Mouse (Mus musculus) adrenal gland, adult (tissue): ENCODE results near the gene Cntnap1.

ENCODE experiments used
- DNase-seq, 2 experiments: peaks; one replicate each; pipeline ENCODE4 v3.0.0; 2022 to 2023; ENCODE audit warnings: low spot score in 1 of 2; ENCODE audit not compliant: inconsistent age in 2 of 2

Gene Cntnap1

GRCm38 (mm10) chr11:101169301-101170107 is 819 bp upstream of the Cntnap1 start:
- peak in 1 of 2 experiments; percentile 64 for DNase-seq

- DNase-seq = peak; percentile 97 to 98
Measured at GRCm38 (mm10) chr11:101170811-101171610, 688 bp downstream of the Cntnap1 start, which contains the start of gene Plekhh3. TSS of gene Plekhh3 (minus strand) at chr11:101171351.

GRCm38 (mm10) chr11:101171721-101172433 is 1.6 kb downstream of the Cntnap1 start:
- DNase-seq = peak; percentile 84 to 94

- DNase-seq = no peak
Measured at GRCm38 (mm10) chr11:101172434-101172815, 2.1 kb downstream of the Cntnap1 start.

GRCm38 (mm10) chr11:101173112-101173511 is 2.8 kb downstream of the Cntnap1 start:
- DNase-seq = peak; percentile 62 to 77

GRCm38 (mm10) chr11:101173631-101174388 is 3.5 kb downstream of the Cntnap1 start:
- peak; percentile 86 to 94 for DNase-seq

GRCm38 (mm10) chr11:101174389-101174745 is 4.0 kb downstream of the Cntnap1 start:
- peak in 1 of 2 experiments; percentile 74 for DNase-seq

- DNase-seq = peak in 1 of 2 experiments; percentile 81
Measured at GRCm38 (mm10) chr11:101174851-101175628, 4.7 kb downstream of the Cntnap1 start, which contains the start of gene Ccr10. TSS of gene Ccr10 (minus strand) at chr11:101175443.

GRCm38 (mm10) chr11:101175636-101176116 is 5.4 kb downstream of the Cntnap1 start:
- DNase-seq = peak in 1 of 2 experiments; percentile 69

- DNase-seq = peak in 1 of 2 experiments; percentile 80
Measured at GRCm38 (mm10) chr11:101176117-101176691, 5.9 kb downstream of the Cntnap1 start.

GRCm38 (mm10) chr11:101176933-101177773 is 6.8 kb downstream of the Cntnap1 start:
- peak in 1 of 2 experiments; percentile 80 for DNase-seq

- DNase-seq = peak in 1 of 2 experiments; percentile 33
Measured at GRCm38 (mm10) chr11:101178061-101179058, 8.0 kb downstream of the Cntnap1 start.

GRCm38 (mm10) chr11:101179306-101179705 is 9.0 kb downstream of the Cntnap1 start:
- no peak for DNase-seq

- DNase-seq = no peak
Measured at GRCm38 (mm10) chr11:101180261-101180660, 9.9 kb downstream of the Cntnap1 start.

GRCm38 (mm10) chr11:101180846-101181740 is 10.8 kb downstream of the Cntnap1 start:
- DNase-seq = peak in 1 of 2 experiments; percentile 88

GRCm38 (mm10) chr11:101181961-101182360 is 11.6 kb downstream of the Cntnap1 start:
- DNase-seq = no peak
